Mouse (Mus musculus) ES-Bruce4 (cell line): Measurements from ENCODE around the gene Piwil4.

Source experiments
- CTCF ChIP-seq: IDR thresholded peaks from one replicate; pipeline ENCODE4 v1.8.1; 2011; ENCODE audit warnings: low read depth, low read length
- POLR2A ChIP-seq: IDR thresholded peaks from one replicate; pipeline ENCODE4 v1.8.1; 2011; ENCODE audit warnings: low read length; ENCODE audit not compliant: insufficient read depth

DNA sequence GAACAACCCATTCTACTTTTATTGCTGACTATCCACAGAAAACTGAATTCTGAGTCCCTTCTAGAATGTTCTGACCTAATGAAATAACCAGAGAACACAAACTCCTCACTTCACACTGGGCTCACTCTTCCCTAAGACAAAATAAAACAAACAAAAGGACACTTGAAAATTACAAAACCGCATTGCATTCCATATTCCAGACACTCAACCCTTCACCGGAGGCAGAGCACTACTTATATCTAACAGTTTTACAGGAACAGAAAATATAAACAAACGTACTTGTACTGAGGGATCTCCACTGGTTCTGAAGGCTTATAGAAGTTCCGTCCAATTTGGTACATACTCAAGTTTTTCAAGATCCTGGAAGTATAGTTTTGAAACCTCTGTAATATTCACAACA is 12.2 kb downstream of the Piwil4 start:
- TF ChIP-seq CTCF: no peak
- no peak for TF ChIP-seq POLR2A
